In genomic region chr2:50885280-50885923, GRCm38 (mm10) we compare ENCODE assay signal across 20 mouse cellular contexts.
A peak's percentile ranks its signal among the peaks of the same experiment; 100 is the strongest.
DNase-seq lines count a peak whose midpoint lies in the region; ATAC-seq and TF ChIP-seq lines count a peak whose summit lies in the region.
"Had no signal": no experiment of that assay in that cellular context is flagged by ENCODE, and none has a peak within 500 bp of the region (broad histone marks: within the 10 kb centered on the region; RNA-seq: fewer than 3 reads in every experiment).

No protein-coding gene starts in this region.

- DNase-seq in forebrain, embryonic 10.5 days (ENCODE audit: extremely low spot score, low spot score): no peak
- no peak for DNase-seq in forebrain, embryonic 14.5 days (ENCODE audit: low spot score)
- no peak for DNase-seq in embryonic facial prominence, embryonic 14.5 days (ENCODE audit: low spot score)
- no peak for DNase-seq in limb, embryonic 14.5 days (ENCODE audit: low spot score)
- DNase-seq in left cerebral cortex, postnatal 4 days: no peak
- DNase-seq in thymus, adult 18-20 months: no peak
- DNase-seq: adrenal gland, adult 8-10 months; B cell, adult 2 months; cerebellum, adult 2 months; forebrain, postnatal 0 days; gastrocnemius, postnatal 14 days; heart, postnatal 36 days had no signal

- ATAC-seq in forebrain, embryonic 14.5 days: no peak
- ATAC-seq in embryonic facial prominence, embryonic 14.5 days (ENCODE audit: low read depth): peak; percentile 16; the same call in 1 of the 2 replicates
- peak; percentile 79 for ATAC-seq in intestine, embryonic 16.5 days
- ATAC-seq in limb, embryonic 14.5 days (ENCODE audit: low FRiP score, low read depth): no peak
- ATAC-seq in erythroblast, adult 5-6 weeks (replicated peaks; ENCODE audit: low FRiP score, poor library complexity, severe bottlenecking): no peak
- ATAC-seq: CD4-positive, CD25-positive, alpha-beta regulatory T cell, adult 4 months; hindbrain, embryonic 16.5 days had no signal

- 0 out of 2 replicates have a peak, but pooled peaks cover 3% of the 10 kb centered on the region for H3K27me3 ChIP-seq in forebrain, embryonic 10.5 days (ENCODE audit: poor library complexity, severe bottlenecking)
- no peaks in the 10 kb centered on the region for H3K27me3 ChIP-seq in forebrain, embryonic 14.5 days (replicated peaks; ENCODE audit: control insufficient read depth, insufficient read depth, low read length)
- no peaks in the 10 kb centered on the region for H3K27me3 ChIP-seq in embryonic facial prominence, embryonic 14.5 days (replicated peaks; ENCODE audit: control insufficient read depth, insufficient read depth, low read length)
- H3K27me3 ChIP-seq in intestine, embryonic 16.5 days (replicated peaks; ENCODE audit: control insufficient read depth, insufficient read depth, low read length): no peaks in the 10 kb centered on the region
- no peaks in the 10 kb centered on the region for H3K27me3 ChIP-seq in limb, embryonic 14.5 days (ENCODE audit: control insufficient read depth, insufficient read depth, low read length)
- H3K27me3 ChIP-seq: forebrain, embryonic 12.5 days; heart, embryonic 13.5 days; hindbrain, embryonic 12.5 days had no signal

- H3K9ac ChIP-seq in forebrain, embryonic 14.5 days (ENCODE audit: low read length): no peak overlapping the region
- no peak overlapping the region for H3K9ac ChIP-seq in embryonic facial prominence, embryonic 14.5 days (ENCODE audit: low read depth, low read length)
- no peak overlapping the region for H3K9ac ChIP-seq in intestine, embryonic 16.5 days (ENCODE audit: low read depth, low read length)
- H3K9ac ChIP-seq in limb, embryonic 14.5 days (ENCODE audit: low read depth, low read length, severe bottlenecking): no peak overlapping the region
- H3K9ac ChIP-seq: forebrain, embryonic 12.5 days; forebrain, postnatal 0 days; heart, embryonic 13.5 days; hindbrain, embryonic 12.5 days had no signal

- intact Hi-C loops in left cerebral cortex, postnatal 4 days (cut with DNase I): no loop called here

- 87% methylated on average over 4 of the region's 4 CpGs for WGBS in forebrain, embryonic 10.5 days
- WGBS in forebrain, embryonic 14.5 days: 70% methylated on average over 4 of the region's 4 CpGs
- 68% methylated on average over 4 of the region's 4 CpGs for WGBS in embryonic facial prominence, embryonic 14.5 days
- 58% methylated on average over 4 of the region's 4 CpGs for WGBS in intestine, embryonic 16.5 days
- WGBS in limb, embryonic 14.5 days: 53% methylated on average over 4 of the region's 4 CpGs

- H3K4me2 ChIP-seq in forebrain, embryonic 14.5 days (ENCODE audit: low read length): no peak overlapping the region
- no peak overlapping the region for H3K4me2 ChIP-seq in embryonic facial prominence, embryonic 14.5 days (ENCODE audit: low read depth, low read length)
- H3K4me2 ChIP-seq in intestine, embryonic 16.5 days (ENCODE audit: low read depth, low read length): no peak overlapping the region
- no peak overlapping the region for H3K4me2 ChIP-seq in limb, embryonic 14.5 days (replicated peaks; ENCODE audit: low read depth, low read length, severe bottlenecking)
- H3K4me2 ChIP-seq: forebrain, embryonic 12.5 days; heart, embryonic 13.5 days; hindbrain, embryonic 12.5 days had no signal

- H3K9me3 ChIP-seq in forebrain, embryonic 10.5 days: no peaks in the 10 kb centered on the region
- no peaks in the 10 kb centered on the region for H3K9me3 ChIP-seq in forebrain, embryonic 14.5 days (replicated peaks; ENCODE audit: control insufficient read depth, low read length)
- no peaks in the 10 kb centered on the region for H3K9me3 ChIP-seq in embryonic facial prominence, embryonic 14.5 days (ENCODE audit: control insufficient read depth, low read length)
- no peaks in the 10 kb centered on the region for H3K9me3 ChIP-seq in intestine, embryonic 16.5 days (ENCODE audit: control insufficient read depth, low read length)
- no peaks in the 10 kb centered on the region for H3K9me3 ChIP-seq in limb, embryonic 14.5 days (ENCODE audit: control insufficient read depth, low read length)
- H3K9me3 ChIP-seq: forebrain, embryonic 12.5 days; heart, embryonic 13.5 days; hindbrain, embryonic 12.5 days had no signal

- 0 out of 2 replicates have a peak overlapping the region, but pooled peaks have one; percentile 65 for H3K27ac ChIP-seq in forebrain, embryonic 10.5 days
- H3K27ac ChIP-seq in forebrain, embryonic 14.5 days (ENCODE audit: low read depth, low read length): no peak overlapping the region
- H3K27ac ChIP-seq in embryonic facial prominence, embryonic 14.5 days (replicated peaks; ENCODE audit: low read depth, low read length): peak overlapping the region; percentile 50; the same call in 1 of the 2 replicates
- no peak overlapping the region for H3K27ac ChIP-seq in intestine, embryonic 16.5 days (ENCODE audit: low read length)
- 0 out of 2 replicates have a peak overlapping the region, but pooled peaks have one; percentile 28 for H3K27ac ChIP-seq in limb, embryonic 14.5 days (replicated peaks; ENCODE audit: low read depth, low read length)
- H3K27ac ChIP-seq: forebrain, embryonic 12.5 days; heart, embryonic 13.5 days; hindbrain, embryonic 12.5 days had no signal

- peaks cover 25% of the 10 kb centered on the region for H3K4me1 ChIP-seq in forebrain, embryonic 10.5 days
- peaks cover 10% of the 10 kb centered on the region; the same call in 1 of the 2 replicates for H3K4me1 ChIP-seq in forebrain, embryonic 14.5 days (ENCODE audit: control insufficient read depth, insufficient read depth, low read length)
- peaks cover 17% of the 10 kb centered on the region for H3K4me1 ChIP-seq in embryonic facial prominence, embryonic 14.5 days (ENCODE audit: control insufficient read depth, insufficient read depth, low read length)
- peaks cover 5% of the 10 kb centered on the region; the same call in 1 of the 2 replicates for H3K4me1 ChIP-seq in intestine, embryonic 16.5 days (ENCODE audit: control insufficient read depth, insufficient read depth, low read length)
- peaks cover 11% of the 10 kb centered on the region for H3K4me1 ChIP-seq in limb, embryonic 14.5 days (ENCODE audit: control insufficient read depth, insufficient read depth, low read length)

- TF ChIP-seq POLR2A in limb, embryonic 14.5 days (IDR thresholded peaks at IDR 0.05; ENCODE audit: borderline replicate concordance, extremely low read depth, insufficient read depth, insufficient read length): no peak

- no peaks in the 10 kb centered on the region for H3K36me3 ChIP-seq in forebrain, embryonic 10.5 days (replicated peaks)
- no peaks in the 10 kb centered on the region for H3K36me3 ChIP-seq in forebrain, embryonic 14.5 days (ENCODE audit: control insufficient read depth, insufficient read depth, low read length)
- no peaks in the 10 kb centered on the region for H3K36me3 ChIP-seq in embryonic facial prominence, embryonic 14.5 days (ENCODE audit: control insufficient read depth, insufficient read depth, low read length)
- H3K36me3 ChIP-seq in intestine, embryonic 16.5 days (ENCODE audit: control insufficient read depth, insufficient read depth, low read length): no peaks in the 10 kb centered on the region
- no peaks in the 10 kb centered on the region for H3K36me3 ChIP-seq in limb, embryonic 14.5 days (ENCODE audit: control insufficient read depth, insufficient read depth, low read length)
- H3K36me3 ChIP-seq: forebrain, embryonic 12.5 days; G1E; heart, embryonic 13.5 days; hindbrain, embryonic 12.5 days had no signal

- H3K4me3 ChIP-seq in forebrain, embryonic 10.5 days: no peak overlapping the region
- H3K4me3 ChIP-seq in forebrain, embryonic 14.5 days (ENCODE audit: low read depth, low read length): no peak overlapping the region
- H3K4me3 ChIP-seq in embryonic facial prominence, embryonic 14.5 days (ENCODE audit: low read depth, low read length): no peak overlapping the region
- H3K4me3 ChIP-seq in intestine, embryonic 16.5 days (ENCODE audit: low read length): no peak overlapping the region
- no peak overlapping the region for H3K4me3 ChIP-seq in limb, embryonic 14.5 days (replicated peaks; ENCODE audit: low read length)
- H3K4me3 ChIP-seq: forebrain, embryonic 12.5 days; heart, embryonic 13.5 days; hindbrain, embryonic 12.5 days had no signal

Comparison
In these comparisons a context has a peak if more than half of its experiments do, and no peak if none do; other contexts are left out.
1. H3K27ac ChIP-seq: peak in forebrain, embryonic 10.5 days (single experiment), embryonic facial prominence, embryonic 14.5 days (single experiment) and limb, embryonic 14.5 days (single experiment); none in forebrain, embryonic 14.5 days (single experiment) and intestine, embryonic 16.5 days (single experiment).
2. ATAC-seq: peak in embryonic facial prominence, embryonic 14.5 days (single experiment) and intestine, embryonic 16.5 days (single experiment); none in forebrain, embryonic 14.5 days (single experiment), limb, embryonic 14.5 days (single experiment) and erythroblast, adult 5-6 weeks (single experiment).